Mouse (Mus musculus) retina, adult 2 months (tissue): ENCODE measurements around the gene AI597479.
A peak's percentile ranks its signal among the peaks of the same experiment; 100 is the strongest.

ENCODE experiments used
- DNase-seq: peaks from one replicate; pipeline ENCODE4 v3.0.0-alpha.2; 2012; ENCODE audit warnings: low read depth, low spot score

AI597479 gene

GRCm38 (mm10) chr1:43098031-43098984 is at the start of gene AI597479, which contains the start of gene Tgfbrap1:
Gene AI597479, plus strand, starts transcription at chr1:43098710.
Gene Tgfbrap1, minus strand, starts transcription at chr1:43098637.
- DNase-seq: peak; percentile 83

GRCm38 (mm10) chr1:43051903-43052302 is 46.6 kb upstream of the AI597479 start:
- no peak for DNase-seq

GRCm38 (mm10) chr1:43065615-43066310 is 32.7 kb upstream of the AI597479 start:
- DNase-seq: peak; percentile 29

- no peak for DNase-seq
These were observed 31.9 kb upstream of the AI597479 start for GRCm38 (mm10) chr1:43066573-43066972.

GRCm38 (mm10) chr1:43067551-43067950 is 31.0 kb upstream of the AI597479 start:
- no peak for DNase-seq

- DNase-seq: no peak
These were observed 27.8 kb upstream of the AI597479 start for GRCm38 (mm10) chr1:43070726-43071125.

- DNase-seq: no peak
These were observed 26.5 kb upstream of the AI597479 start for GRCm38 (mm10) chr1:43072028-43072427.

- DNase-seq: no peak
These were observed 25.9 kb upstream of the AI597479 start for GRCm38 (mm10) chr1:43072561-43072960.

- no peak for DNase-seq
These were observed 23.7 kb upstream of the AI597479 start for GRCm38 (mm10) chr1:43074791-43075190.

- DNase-seq: no peak
These were observed 20.4 kb upstream of the AI597479 start for GRCm38 (mm10) chr1:43078124-43078523.

- DNase-seq: no peak
These were observed 15.6 kb upstream of the AI597479 start for GRCm38 (mm10) chr1:43082946-43083345.

GRCm38 (mm10) chr1:43090418-43090817 is 8.1 kb upstream of the AI597479 start:
- DNase-seq: no peak

GRCm38 (mm10) chr1:43091306-43092055 is 7.0 kb upstream of the AI597479 start:
- no peak for DNase-seq

GRCm38 (mm10) chr1:43092056-43093015 is 6.2 kb upstream of the AI597479 start:
- no peak for DNase-seq

GRCm38 (mm10) chr1:43094206-43094605 is 4.3 kb upstream of the AI597479 start:
- no peak for DNase-seq

GRCm38 (mm10) chr1:43108729-43109128 is 10.2 kb downstream of the AI597479 start:
- no peak for DNase-seq

- DNase-seq: no peak
These were observed 12.0 kb downstream of the AI597479 start for GRCm38 (mm10) chr1:43110556-43110955.

- no peak for DNase-seq
These were observed 14.4 kb downstream of the AI597479 start for GRCm38 (mm10) chr1:43112882-43113281.

GRCm38 (mm10) chr1:43117435-43117834 is 18.9 kb downstream of the AI597479 start:
- no peak for DNase-seq

GRCm38 (mm10) chr1:43120950-43121349 is 22.4 kb downstream of the AI597479 start:
- no peak for DNase-seq

- DNase-seq: no peak
These were observed 24.1 kb downstream of the AI597479 start for GRCm38 (mm10) chr1:43122616-43123015.
